Mouse (Mus musculus) limb, embryonic 13.5 days (tissue): ENCODE data around the gene Tas2r119. TPM values are rescaled to one million over a fixed set of nuclear protein-coding genes. Genes with fewer than 3 reads are reported as not detected.
"Not testable (repeated sequence)": the region's sequence is repeated elsewhere in the genome, so short reads cannot be mapped to it uniquely, and the experiment has no call there.

Experiments used
- ATAC-seq: fragments of 200-750 bp; cut with Nextera tagmentation; 2 replicates; pipeline ENCODE4 v1.8.0; 2017; ENCODE audit warnings: low read depth, moderate number of reproducible peaks, moderate TSS enrichment; ENCODE audit not compliant: low FRiP score
- H3K27ac ChIP-seq: fragments of 300-500 bp; sonication (generic); 2 replicates; pipeline ENCODE4 v1.5.1; 2015; ENCODE audit warnings: inconsistent platforms, mild to moderate bottlenecking, moderate library complexity
- H3K27me3 ChIP-seq: fragments of 300-500 bp; sonication (generic); 2 replicates; pipeline ENCODE4 v1.6.1; 2015; ENCODE audit warnings: mild to moderate bottlenecking, inconsistent platforms
- H3K36me3 ChIP-seq: fragments of 300-500 bp; sonication (generic); 2 replicates; pipeline ENCODE4 v1.6.1; 2015; ENCODE audit warnings: inconsistent platforms, mild to moderate bottlenecking, moderate library complexity
- H3K4me1 ChIP-seq: fragments of 300-500 bp; sonication (generic); 2 replicates; pipeline ENCODE4 v1.6.1; 2015; ENCODE audit warnings: inconsistent platforms
- H3K4me2 ChIP-seq: fragments of 300-500 bp; sonication (generic); replicated peaks from 2 replicates; pipeline ENCODE4 v1.6.1; 2015; ENCODE audit warnings: inconsistent platforms, mild to moderate bottlenecking, moderate library complexity
- H3K4me3 ChIP-seq: fragments of 300-500 bp; sonication (generic); 2 replicates; pipeline ENCODE4 v1.5.1; 2015; ENCODE audit warnings: moderate library complexity, mild to moderate bottlenecking, inconsistent platforms
- H3K9ac ChIP-seq: fragments of 300-500 bp; sonication (generic); 2 replicates; pipeline ENCODE4 v1.6.1; 2015; ENCODE audit warnings: mild to moderate bottlenecking, inconsistent platforms
- H3K9me3 ChIP-seq: fragments of 300-500 bp; sonication (generic); 2 replicates; pipeline ENCODE4 v1.6.1; 2016; ENCODE audit warnings: inconsistent platforms
- WGBS: fragments of 180-500 bp; shearing (Covaris S2); methylation state at CpG from one replicate; pipeline ENCODE4 v1.1.7; 2015; 5-methylcytosine and 5-hydroxymethylcytosine counted together
- polyA plus RNA-seq: library from polyadenylated mRNA; unstranded; fragments of >200 nt; fragmentation: Nextera tagmentation; extraction: Ambion mirVana; gene quantifications from 2 replicates; pipeline ENCODE4 v1.2.1, GENCODE M21; 2015

The Tas2r119 gene
- polyA plus RNA-seq, 1 experiment from 2014 or later, result not detected

DNA sequence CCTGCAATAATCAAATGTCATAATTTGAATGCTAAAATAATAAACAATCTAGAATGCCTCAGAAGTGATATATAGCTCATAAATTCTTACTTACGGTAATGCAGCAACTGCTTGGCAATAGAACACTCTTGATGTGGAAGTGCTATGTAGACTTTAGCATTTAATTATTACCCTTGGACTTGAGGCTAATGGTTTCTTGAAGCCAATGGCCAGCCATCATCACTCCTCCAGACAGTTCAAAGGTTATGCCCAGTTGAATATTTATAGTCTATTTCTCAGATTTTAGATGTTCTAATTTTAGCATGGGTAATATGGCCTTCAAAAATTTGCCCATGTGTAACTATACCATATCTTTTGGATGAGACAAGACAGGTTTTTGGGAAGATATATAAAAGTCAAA is 4.9 kb downstream of the Tas2r119 start:
- no peak overlapping the region for H3K9ac ChIP-seq
- 78% methylated on average over 1 of the region's 1 CpGs for WGBS
- H3K4me2 ChIP-seq, result no peak overlapping the region
- H3K36me3 ChIP-seq, result no peaks in the 10 kb centered on the region
- H3K27me3 ChIP-seq, result no peaks in the 10 kb centered on the region
- H3K27ac ChIP-seq, result no peak overlapping the region
- no peaks in the 10 kb centered on the region for H3K4me1 ChIP-seq
- no peaks in the 10 kb centered on the region for H3K9me3 ChIP-seq
- no peak for ATAC-seq
- no peak overlapping the region for H3K4me3 ChIP-seq

DNA sequence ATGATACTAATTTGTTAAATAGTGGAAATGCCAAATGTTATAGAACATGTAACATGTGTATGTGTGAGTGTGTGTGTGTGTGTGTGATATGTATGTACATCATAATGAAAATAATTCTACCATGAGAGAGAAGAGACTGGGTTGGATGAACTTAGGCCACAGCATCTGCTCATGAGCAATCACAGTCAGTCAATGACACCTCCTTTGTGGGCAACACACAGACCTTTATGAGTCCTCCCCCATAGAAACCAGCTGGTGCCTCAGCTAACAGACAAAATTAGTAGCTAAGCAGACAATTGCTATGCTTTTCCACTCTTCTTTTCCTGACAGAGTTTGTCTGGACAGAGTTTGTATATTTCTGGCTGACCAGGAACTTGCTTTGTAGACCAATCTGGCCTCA is 7.9 kb downstream of the Tas2r119 start:
- Histone ChIP-seq H3K27me3 (no peaks in the 10 kb centered on the region), H3K4me1 (no peaks in the 10 kb centered on the region), H3K4me3 (no peak overlapping the region), H3K4me2 (no peak overlapping the region), H3K9ac (no peak overlapping the region), H3K27ac (no peak overlapping the region), H3K9me3 (no peaks in the 10 kb centered on the region), H3K36me3 (no peaks in the 10 kb centered on the region)
- ATAC-seq, result no peak

- no peak overlapping the region for H3K4me2 ChIP-seq
- no peaks in the 10 kb centered on the region for H3K9me3 ChIP-seq
- H3K9ac ChIP-seq, result no peak overlapping the region
- no peak overlapping the region for H3K27ac ChIP-seq
- no peaks in the 10 kb centered on the region for H3K4me1 ChIP-seq
- no peaks in the 10 kb centered on the region for H3K27me3 ChIP-seq
- no peak overlapping the region for H3K4me3 ChIP-seq
- WGBS, result 87% methylated on average over 3 of the region's 3 CpGs
- ATAC-seq, result no peak
- H3K36me3 ChIP-seq, result no peaks in the 10 kb centered on the region
Measured at GRCm38 (mm10) chr15:32189879-32190278, 12.8 kb downstream of the Tas2r119 start.

DNA sequence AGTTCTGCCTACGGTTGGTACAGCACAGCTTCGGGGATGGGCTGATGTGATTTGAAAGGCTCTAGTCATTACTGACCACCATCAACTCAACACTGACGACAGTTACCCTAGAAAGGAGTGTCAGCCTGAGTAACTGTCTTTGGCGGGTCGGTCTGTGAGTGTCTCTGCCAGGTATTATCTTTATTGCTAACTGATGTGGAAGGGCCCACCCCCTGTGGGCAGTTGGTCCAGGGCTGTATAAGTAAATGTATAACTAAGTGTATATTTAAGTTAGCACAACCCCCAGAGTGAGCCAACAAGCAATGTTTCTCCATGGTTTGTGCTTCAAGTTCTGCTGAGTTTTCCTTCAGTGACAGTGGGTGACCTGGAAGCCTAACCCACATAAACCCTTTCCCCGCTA is 13.3 kb downstream of the Tas2r119 start:
- H3K9ac ChIP-seq, result no peak overlapping the region
- 79% methylated on average over 6 of the region's 6 CpGs for WGBS
- no peak overlapping the region for H3K4me2 ChIP-seq
- no peak overlapping the region for H3K4me3 ChIP-seq
- no peaks in the 10 kb centered on the region for H3K27me3 ChIP-seq
- no peaks in the 10 kb centered on the region for H3K4me1 ChIP-seq
- no peaks in the 10 kb centered on the region for H3K9me3 ChIP-seq
- no peak overlapping the region for H3K27ac ChIP-seq
- no peaks in the 10 kb centered on the region for H3K36me3 ChIP-seq
- no peak for ATAC-seq

GRCm38 (mm10) chr15:32192948-32193347 is 15.9 kb downstream of the Tas2r119 start:
- ATAC-seq, result no peak
- Histone ChIP-seq H3K9ac (no peak overlapping the region), H3K27me3 (no peaks in the 10 kb centered on the region), H3K9me3 (no peaks in the 10 kb centered on the region), H3K4me3 (no peak overlapping the region), H3K27ac (no peak overlapping the region), H3K4me2 (no peak overlapping the region), H3K36me3 (no peaks in the 10 kb centered on the region), H3K4me1 (0 out of 2 replicates have a peak, but pooled peaks cover 1% of the 10 kb centered on the region)
- 83% methylated on average over 1 of the region's 1 CpGs for WGBS

GRCm38 (mm10) chr15:32198076-32198475 is 21.0 kb downstream of the Tas2r119 start:
- no peaks in the 10 kb centered on the region for H3K27me3 ChIP-seq

GRCm38 (mm10) chr15:32198561-32198960 is 21.5 kb downstream of the Tas2r119 start:
- Histone ChIP-seq H3K9me3 (no peaks in the 10 kb centered on the region), H3K36me3 (no peaks in the 10 kb centered on the region), H3K27ac (no peak overlapping the region), H3K27me3 (no peaks in the 10 kb centered on the region), H3K4me1 (peaks cover 11% of the 10 kb centered on the region; the same call in 1 of the 2 replicates), H3K4me2 (no peak overlapping the region), H3K4me3 (no peak overlapping the region), H3K9ac (no peak overlapping the region)
- no peak for ATAC-seq
- 21% methylated on average over 5 of the region's 5 CpGs for WGBS

More at GRCm38 (mm10) chr15:32198076-32198475, 21.0 kb downstream of the Tas2r119 start:
- no peak overlapping the region for H3K27ac ChIP-seq
- H3K4me2 ChIP-seq, result no peak overlapping the region
- no peak overlapping the region for H3K4me3 ChIP-seq
- no peak overlapping the region for H3K9ac ChIP-seq
- H3K4me1 ChIP-seq, result peaks cover 11% of the 10 kb centered on the region; the same call in 1 of the 2 replicates
- no peaks in the 10 kb centered on the region for H3K9me3 ChIP-seq
- no peak for ATAC-seq
- no peaks in the 10 kb centered on the region for H3K36me3 ChIP-seq
- WGBS, result 79% methylated on average over 9 of the region's 9 CpGs

DNA sequence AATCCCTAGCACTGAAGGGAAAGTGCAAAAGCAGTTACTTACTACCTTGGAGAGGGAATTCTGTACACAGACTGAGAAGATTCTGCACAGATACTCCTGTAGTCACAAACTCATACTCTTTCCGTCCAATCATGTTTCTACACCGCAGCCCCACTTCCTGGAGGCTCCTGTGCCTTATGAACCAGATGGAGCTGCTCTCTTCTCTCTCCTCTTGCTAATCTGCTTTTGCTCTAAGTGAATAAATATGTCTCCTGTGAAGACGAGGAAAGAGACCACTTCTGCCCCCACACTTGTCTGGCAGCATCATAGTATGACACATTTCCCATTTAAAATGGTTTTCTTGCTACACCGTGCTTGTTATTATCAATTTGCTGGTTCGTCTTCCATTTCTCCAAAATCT is 26.2 kb downstream of the Tas2r119 start:
- Histone ChIP-seq H3K4me1 (peaks cover 7% of the 10 kb centered on the region; the same call in 1 of the 2 replicates), H3K27me3 (no peaks in the 10 kb centered on the region), H3K4me3 (no peak overlapping the region), H3K9me3 (no peaks in the 10 kb centered on the region), H3K36me3 (no peaks in the 10 kb centered on the region), H3K9ac (no peak overlapping the region), H3K27ac (no peak overlapping the region), H3K4me2 (no peak overlapping the region)
- ATAC-seq, result no peak
- 79% methylated on average over 5 of the region's 5 CpGs for WGBS

DNA sequence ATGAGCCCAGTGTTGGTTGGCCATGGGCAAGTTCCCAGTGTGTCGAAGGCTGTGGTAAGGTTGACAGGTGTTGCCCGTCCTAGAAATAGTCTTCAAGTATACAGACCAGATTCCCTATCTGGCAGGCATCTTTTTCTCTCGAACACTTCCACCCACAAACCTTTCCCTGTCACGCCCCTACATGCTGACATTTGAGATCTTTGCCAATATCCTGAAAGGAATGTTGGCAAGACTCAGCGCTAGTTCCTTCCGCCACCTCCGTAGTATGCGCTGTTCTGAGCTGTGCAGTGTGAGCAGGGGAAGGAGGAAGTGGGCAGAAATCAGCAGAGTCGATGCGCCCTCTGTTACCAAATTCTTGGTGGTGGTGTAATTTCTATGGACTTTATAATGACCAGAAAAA is 27.8 kb downstream of the Tas2r119 start:
- H3K27me3 ChIP-seq, result no peaks in the 10 kb centered on the region
- no peaks in the 10 kb centered on the region for H3K4me1 ChIP-seq
- H3K9me3 ChIP-seq, result no peaks in the 10 kb centered on the region
- 92% methylated on average over 10 of the region's 10 CpGs for WGBS
- no peak overlapping the region for H3K9ac ChIP-seq
- no peak overlapping the region for H3K4me2 ChIP-seq
- no peak for ATAC-seq
- no peak overlapping the region for H3K27ac ChIP-seq
- H3K4me3 ChIP-seq, result no peak overlapping the region
- no peaks in the 10 kb centered on the region for H3K36me3 ChIP-seq

GRCm38 (mm10) chr15:32214687-32215086 is 37.6 kb downstream of the Tas2r119 start:
- not testable (repeated sequence) for H3K27me3 ChIP-seq, H3K27ac ChIP-seq, H3K9ac ChIP-seq, H3K4me3 ChIP-seq, ATAC-seq, H3K36me3 ChIP-seq, H3K9me3 ChIP-seq, H3K4me2 ChIP-seq, H3K4me1 ChIP-seq
- WGBS, result 91% methylated on average over 10 of the region's 10 CpGs

DNA sequence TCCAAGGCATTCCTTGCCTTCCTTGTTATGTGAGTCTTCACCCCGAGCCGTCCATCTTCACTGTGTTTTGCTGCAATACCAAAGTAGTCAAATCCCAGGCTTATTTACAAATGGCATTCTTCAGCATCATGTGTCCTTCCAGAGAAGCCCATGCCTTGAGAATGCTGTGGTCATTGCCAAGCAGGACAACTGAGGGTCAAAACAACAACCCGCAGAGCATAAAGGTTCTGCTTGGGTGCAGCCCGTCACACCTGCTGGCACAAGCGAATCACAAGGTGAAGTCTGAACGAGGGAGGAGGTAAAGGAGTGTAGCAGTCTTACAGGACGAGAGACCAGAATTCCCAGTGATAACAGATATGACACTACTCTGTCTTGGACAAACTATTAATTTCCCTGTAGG is 45.9 kb downstream of the Tas2r119 start:
- no peak overlapping the region for H3K4me3 ChIP-seq
- H3K36me3 ChIP-seq, result no peaks in the 10 kb centered on the region
- H3K9ac ChIP-seq, result no peak overlapping the region
- no peak for ATAC-seq
- H3K27me3 ChIP-seq, result no peaks in the 10 kb centered on the region
- 91% methylated on average over 7 of the region's 7 CpGs for WGBS
- no peaks in the 10 kb centered on the region for H3K9me3 ChIP-seq
- H3K27ac ChIP-seq, result no peak overlapping the region
- no peaks in the 10 kb centered on the region for H3K4me1 ChIP-seq
- H3K4me2 ChIP-seq, result no peak overlapping the region

DNA sequence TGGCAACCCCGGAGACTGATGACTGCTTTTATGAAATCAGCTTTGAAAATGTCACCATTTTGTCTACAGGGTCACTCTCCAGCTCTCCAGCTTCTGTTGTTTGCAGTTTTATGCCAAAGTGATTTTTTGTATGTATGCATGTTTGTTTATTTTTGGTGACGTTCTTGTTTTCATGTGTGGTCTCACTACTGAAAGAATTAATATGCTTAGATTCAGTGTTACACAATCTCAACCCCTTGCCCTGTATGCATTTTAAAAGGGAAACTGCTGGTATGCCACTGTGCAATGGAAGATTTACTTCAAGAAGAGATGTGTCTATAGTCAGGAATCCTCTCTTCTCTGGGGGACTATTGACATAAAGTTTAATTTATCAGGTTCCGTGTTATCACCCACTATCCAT is 48.3 kb downstream of the Tas2r119 start:
- Histone ChIP-seq H3K4me3 (no peak overlapping the region), H3K36me3 (no peaks in the 10 kb centered on the region), H3K4me2 (no peak overlapping the region), H3K27ac (no peak overlapping the region), H3K9me3 (no peaks in the 10 kb centered on the region), H3K27me3 (no peaks in the 10 kb centered on the region), H3K4me1 (no peaks in the 10 kb centered on the region), H3K9ac (no peak overlapping the region)
- WGBS, result 90% methylated on average over 3 of the region's 3 CpGs
- ATAC-seq, result no peak

GRCm38 (mm10) chr15:32226381-32226780 is 49.3 kb downstream of the Tas2r119 start:
- Histone ChIP-seq H3K4me3 (no peak overlapping the region), H3K9ac (no peak overlapping the region), H3K4me1 (no peaks in the 10 kb centered on the region), H3K9me3 (no peaks in the 10 kb centered on the region), H3K4me2 (no peak overlapping the region), H3K27ac (no peak overlapping the region), H3K36me3 (no peaks in the 10 kb centered on the region), H3K27me3 (no peaks in the 10 kb centered on the region)
- 80% methylated on average over 6 of the region's 6 CpGs for WGBS
- ATAC-seq, result no peak
